Mouse (Mus musculus): ENCODE measurements at regions not wholly inside any gene's neighbourhood (a gene's known extent, or its start where the extent isn't known, plus 50 kb on each side); places are given as distances from the start of the nearest gene placed in this dataset.

DNA sequence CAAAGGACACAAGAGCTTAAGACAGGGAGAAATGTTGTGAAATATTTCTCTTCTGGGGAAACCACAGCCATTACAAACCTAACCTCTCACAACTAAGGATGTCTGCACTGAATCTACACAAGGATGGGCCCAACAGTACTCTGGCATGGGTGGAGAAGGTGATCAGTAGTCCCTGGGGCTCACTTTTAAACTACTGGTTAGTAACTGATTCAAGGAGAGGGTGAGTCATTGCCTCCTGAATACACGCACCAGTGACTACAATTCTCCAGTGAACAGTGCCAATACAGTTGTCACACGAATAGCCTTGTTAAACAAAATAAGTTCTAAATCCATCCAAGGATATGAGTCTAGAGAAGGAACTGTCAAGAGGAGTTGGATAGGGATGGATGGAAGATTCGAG, 232.6 kb upstream of the Gm21830 start:
- TF ChIP-seq TBP (IDR thresholded peaks at IDR 0.05; ENCODE audit: low read depth, low read length) (no peak), TAL1 (IDR thresholded peaks at IDR 0.05; ENCODE audit: low read length) (no peak), CHD1 (IDR thresholded peaks at IDR 0.05; ENCODE audit: low read depth, low read length) (no peak), POLR2AphosphoS2 (IDR thresholded peaks at IDR 0.05; ENCODE audit: low read length) (no peak), MXI1 (IDR thresholded peaks at IDR 0.05; ENCODE audit: low read depth, low read length) (no peak), CHD2 (IDR thresholded peaks at IDR 0.05; ENCODE audit: low read length) (no peak), SIN3A (IDR thresholded peaks at IDR 0.05; ENCODE audit: low read length) (no peak), BHLHE40 (IDR thresholded peaks at IDR 0.05; ENCODE audit: borderline replicate concordance, low read depth, low read length) (no peak), NRF1 (IDR thresholded peaks at IDR 0.05; ENCODE audit: insufficient read depth, low read depth, low read length, poor library complexity, severe bottlenecking) (no peak), ZC3H11A (IDR thresholded peaks at IDR 0.05; ENCODE audit: low read depth, low read length) (no peak), MAFK (IDR thresholded peaks at IDR 0.05; ENCODE audit: borderline replicate concordance, low read depth, low read length) (no peak), RAD21 (IDR thresholded peaks at IDR 0.05; ENCODE audit: low read depth, low read length) (no peak), ZMIZ1 (IDR thresholded peaks at IDR 0.05; ENCODE audit: low read depth, low read length) (no peak)
- no peaks in the 10 kb centered on the region for H3K4me1 ChIP-seq (ENCODE audit: control insufficient read depth in 1 of 2, insufficient read depth in 2 of 2, low read length in 2 of 2)
- H3K9me3 ChIP-seq (replicated peaks; ENCODE audit: insufficient read depth, low read length): no peaks in the 10 kb centered on the region
- H3K4me3 ChIP-seq (ENCODE audit: control insufficient read depth in 1 of 2, insufficient read depth in 1 of 2, low read depth in 2 of 2, low read length in 2 of 2): no peak overlapping the region
- H3K27me3 ChIP-seq (ENCODE audit: control insufficient read depth in 1 of 2, insufficient read depth in 2 of 2, low read length in 2 of 2): no peaks in the 10 kb centered on the region
- no peaks in the 10 kb centered on the region for H3K79me2 ChIP-seq (ENCODE audit: control insufficient read depth, insufficient read depth, low read length, poor library complexity)
- no peak overlapping the region for H3K9ac ChIP-seq (ENCODE audit: control insufficient read depth, low read depth, low read length, poor library complexity, severe bottlenecking)
- H3K36me3 ChIP-seq (ENCODE audit: control insufficient read depth in 1 of 2, insufficient read depth in 2 of 2, low read length in 2 of 2): no peaks in the 10 kb centered on the region
- H3K27ac ChIP-seq (ENCODE audit: control insufficient read depth, low read depth, low read length): no peak overlapping the region
- DNase-seq (ENCODE audit: low read depth, low spot score): no peak

DNA sequence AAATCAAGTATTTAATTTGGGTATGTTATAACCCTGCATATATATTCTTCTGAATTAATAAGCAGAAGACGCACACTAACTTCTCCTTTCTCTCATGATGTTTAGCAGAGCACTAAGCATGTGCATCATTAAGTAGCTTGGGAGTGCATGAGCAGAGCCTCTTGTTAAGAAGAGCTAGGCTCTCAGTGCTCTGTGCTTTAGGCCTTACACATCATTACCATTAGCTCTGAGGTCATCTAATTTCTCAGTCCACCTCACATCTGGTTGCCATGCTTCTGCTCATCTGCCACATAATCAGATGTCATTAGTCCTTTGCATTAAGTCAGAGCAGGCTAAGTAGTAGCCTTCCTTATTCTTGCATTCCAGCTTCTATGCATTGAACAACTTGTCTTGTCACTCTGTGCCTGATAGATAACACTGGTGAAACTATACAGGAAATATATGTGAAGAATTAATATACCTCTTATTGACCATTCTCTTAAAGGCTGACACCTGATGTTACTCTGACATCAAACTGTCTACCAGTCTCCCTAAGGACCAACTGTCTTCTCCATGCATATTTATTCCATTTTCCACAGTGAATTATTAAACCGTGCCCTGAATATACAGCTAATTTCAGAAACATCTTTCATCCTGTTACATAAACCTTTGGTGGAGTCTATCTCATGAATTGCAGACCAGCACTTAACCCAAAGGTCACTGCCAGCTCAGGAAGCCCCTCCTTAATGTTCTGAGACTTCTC, 192.3 kb upstream of the Gm21830 start:
- Histone ChIP-seq H3K9ac (ENCODE audit: control insufficient read depth, low read depth, low read length, poor library complexity, severe bottlenecking) (no peak overlapping the region), H3K27ac (ENCODE audit: control insufficient read depth, low read depth, low read length) (no peak overlapping the region), H3K4me1 (ENCODE audit: control insufficient read depth in 1 of 2, insufficient read depth in 2 of 2, low read length in 2 of 2) (no peaks in the 10 kb centered on the region), H3K4me3 (ENCODE audit: control insufficient read depth in 1 of 2, insufficient read depth in 1 of 2, low read depth in 2 of 2, low read length in 2 of 2) (no peak overlapping the region), H3K79me2 (ENCODE audit: control insufficient read depth, insufficient read depth, low read length, poor library complexity) (no peaks in the 10 kb centered on the region), H3K9me3 (replicated peaks; ENCODE audit: insufficient read depth, low read length) (no peaks in the 10 kb centered on the region), H3K36me3 (ENCODE audit: control insufficient read depth in 1 of 2, insufficient read depth in 2 of 2, low read length in 2 of 2) (no peaks in the 10 kb centered on the region), H3K27me3 (ENCODE audit: control insufficient read depth in 1 of 2, insufficient read depth in 2 of 2, low read length in 2 of 2) (no peaks in the 10 kb centered on the region)
- no peak for DNase-seq (ENCODE audit: low read depth, low spot score)
- no peak for TF ChIP-seq POLR2AphosphoS2 (IDR thresholded peaks at IDR 0.05; ENCODE audit: low read length)
- TF ChIP-seq MAFK (IDR thresholded peaks at IDR 0.05; ENCODE audit: borderline replicate concordance, low read depth, low read length): no peak
- TF ChIP-seq EP300 (IDR thresholded peaks at IDR 0.05; ENCODE audit: low read depth in 1 of 2, low read length in 2 of 2): no peak
- no peak for TF ChIP-seq MXI1 (IDR thresholded peaks at IDR 0.05; ENCODE audit: low read depth, low read length)
- no peak for TF ChIP-seq ZKSCAN1 (IDR thresholded peaks at IDR 0.05; ENCODE audit: low read depth, low read length)
- no peak for TF ChIP-seq SIN3A (IDR thresholded peaks at IDR 0.05; ENCODE audit: low read length)
- TF ChIP-seq ZC3H11A (IDR thresholded peaks at IDR 0.05; ENCODE audit: low read depth, low read length): no peak
- TF ChIP-seq CHD1 (IDR thresholded peaks at IDR 0.05; ENCODE audit: low read depth, low read length): no peak
- TF ChIP-seq CHD2 (IDR thresholded peaks at IDR 0.05; ENCODE audit: low read length): no peak
